Mouse (Mus musculus): ENCODE data around the gene Faf2. TPM values are rescaled to one million over a fixed set of nuclear protein-coding genes. Genes with fewer than 3 reads are reported as not detected.
A peak's percentile ranks its signal among the peaks of the same experiment; 100 is the strongest.
"Not testable (repeated sequence)": the region's sequence is repeated elsewhere in the genome, so short reads cannot be mapped to it uniquely, and the experiment has no call there.

The Faf2 gene
- total RNA-seq, 4 experiments from 2014 or later: 11.6 to 12.1 (median 11.9) TPM

DNA sequence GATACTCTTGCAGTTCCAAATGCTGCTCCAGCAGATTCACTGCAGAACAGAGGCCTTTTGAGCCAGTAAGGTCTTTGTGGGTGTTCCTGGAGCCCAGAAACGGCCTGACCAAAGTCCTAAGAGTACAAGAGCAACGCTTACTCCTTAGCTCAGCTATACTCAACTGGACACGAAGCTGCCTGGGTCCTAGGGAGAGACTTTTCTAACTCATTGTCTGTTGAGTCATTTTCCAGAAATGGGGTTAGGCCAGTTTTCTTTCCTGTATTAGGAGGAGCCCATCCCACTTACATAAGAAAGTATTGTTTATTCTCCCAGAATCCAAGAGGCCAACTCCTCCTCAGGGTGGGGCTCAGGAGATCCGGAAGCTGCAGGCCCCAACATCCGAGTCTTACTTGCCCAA lies 16.2 kb upstream of the Faf2 start:
- no peak for DNase-seq (ENCODE audit: low spot score in 2 of 2)

DNA sequence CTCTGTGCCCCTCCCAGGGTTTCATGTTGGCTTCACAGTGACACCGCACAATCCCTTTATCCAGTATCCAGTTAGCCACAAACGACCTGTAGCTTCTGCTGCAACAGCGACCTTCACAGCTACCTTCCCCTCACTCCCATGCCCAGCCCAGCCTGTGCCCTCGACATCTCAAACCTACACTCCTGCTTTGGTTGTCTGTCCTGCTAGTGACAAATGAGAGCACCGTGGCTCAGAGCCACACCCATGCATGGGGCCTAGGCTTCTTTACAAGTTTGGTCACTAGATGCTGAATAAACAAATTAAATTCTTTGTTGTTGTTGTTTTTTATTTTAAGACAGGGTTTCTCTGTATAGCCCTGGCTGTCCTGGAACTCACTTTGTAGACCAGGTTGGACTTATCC lies 14.4 kb upstream of the Faf2 start:
- no peak for DNase-seq (ENCODE audit: low spot score in 2 of 2)

DNA sequence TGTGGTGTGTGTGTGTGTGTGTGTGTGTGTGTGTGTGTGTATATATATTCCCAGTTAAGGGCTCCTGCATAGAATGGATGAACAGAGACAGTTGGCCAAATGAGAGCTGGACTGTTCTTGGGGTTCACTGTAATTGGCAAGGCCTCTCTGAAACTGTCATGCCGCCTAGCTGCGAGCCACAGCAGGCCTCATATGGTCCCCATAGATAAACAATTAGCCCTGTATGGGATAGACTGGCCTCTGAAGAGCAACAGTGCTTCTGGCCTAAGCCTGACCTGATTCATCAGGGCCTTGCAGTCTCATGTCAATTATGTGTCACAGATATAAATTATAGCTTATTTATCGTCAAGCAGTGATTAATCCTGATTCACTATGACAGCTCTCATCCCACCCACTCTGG lies 13.6 kb upstream of the Faf2 start:
- DNase-seq (ENCODE audit: low spot score in 2 of 2): no peak

DNA sequence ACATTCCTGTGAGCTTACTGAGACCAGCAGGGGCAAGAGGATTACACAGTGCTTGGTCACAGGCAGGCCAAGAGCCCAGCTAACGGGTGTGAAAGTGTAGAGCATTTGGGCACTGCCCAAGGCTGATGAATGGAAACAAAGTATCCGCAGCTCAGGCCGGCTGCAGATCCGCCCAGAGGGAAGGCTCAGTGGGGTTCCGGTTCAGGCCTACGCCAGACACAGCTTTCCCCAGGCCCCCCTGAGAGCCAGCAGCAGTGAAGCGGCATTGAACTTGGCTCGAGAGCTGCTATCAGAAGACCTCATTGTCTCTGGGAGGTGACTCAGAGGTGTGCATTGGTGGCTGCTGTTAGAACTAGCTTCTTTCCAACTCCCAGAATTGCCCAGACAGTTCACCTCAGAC lies 12.9 kb upstream of the Faf2 start:
- DNase-seq (ENCODE audit: low spot score in 2 of 2): peak in 1 of 2 experiments; percentile 26

DNA sequence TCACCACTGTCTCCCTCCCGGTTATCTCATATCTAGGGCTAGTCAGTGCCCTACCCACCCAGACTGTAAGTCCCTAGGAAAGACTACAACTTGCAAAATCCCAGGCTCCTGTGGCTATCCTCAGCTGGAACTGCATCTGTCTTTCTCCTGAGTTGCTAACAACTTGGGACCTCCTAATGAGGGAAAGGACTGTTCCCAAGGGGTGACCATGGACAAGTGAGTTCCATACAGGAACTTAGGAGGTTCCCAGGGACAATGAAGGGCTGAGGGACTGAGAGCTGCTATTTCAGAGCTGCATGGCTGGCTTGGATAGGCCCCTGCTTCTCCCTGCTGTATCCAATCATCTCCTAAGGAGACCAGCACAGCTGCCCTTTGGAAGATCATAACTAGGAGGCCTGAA lies 12.3 kb upstream of the Faf2 start:
- DNase-seq (ENCODE audit: low spot score in 2 of 2): no peak

DNA sequence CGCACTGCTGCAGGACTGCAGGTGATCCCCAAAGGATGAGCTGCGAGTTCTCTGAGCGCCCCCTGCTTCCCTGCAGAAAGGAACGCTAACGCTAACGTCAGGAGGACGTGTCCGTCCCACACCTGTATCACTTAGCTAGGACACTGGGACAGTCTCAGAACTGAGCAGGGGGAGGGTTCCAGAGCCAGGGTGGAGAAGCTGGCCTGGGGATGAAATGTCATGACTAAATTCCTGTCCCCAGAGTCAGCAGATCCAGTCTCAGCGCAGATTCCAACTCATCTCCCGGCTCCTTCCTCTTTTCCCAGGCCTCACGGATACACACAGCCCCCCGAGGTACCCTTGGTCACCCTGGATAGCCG lies 11.0 kb upstream of the Faf2 start:
- DNase-seq (ENCODE audit: low spot score in 2 of 2): peak; percentile 17 to 20

DNA sequence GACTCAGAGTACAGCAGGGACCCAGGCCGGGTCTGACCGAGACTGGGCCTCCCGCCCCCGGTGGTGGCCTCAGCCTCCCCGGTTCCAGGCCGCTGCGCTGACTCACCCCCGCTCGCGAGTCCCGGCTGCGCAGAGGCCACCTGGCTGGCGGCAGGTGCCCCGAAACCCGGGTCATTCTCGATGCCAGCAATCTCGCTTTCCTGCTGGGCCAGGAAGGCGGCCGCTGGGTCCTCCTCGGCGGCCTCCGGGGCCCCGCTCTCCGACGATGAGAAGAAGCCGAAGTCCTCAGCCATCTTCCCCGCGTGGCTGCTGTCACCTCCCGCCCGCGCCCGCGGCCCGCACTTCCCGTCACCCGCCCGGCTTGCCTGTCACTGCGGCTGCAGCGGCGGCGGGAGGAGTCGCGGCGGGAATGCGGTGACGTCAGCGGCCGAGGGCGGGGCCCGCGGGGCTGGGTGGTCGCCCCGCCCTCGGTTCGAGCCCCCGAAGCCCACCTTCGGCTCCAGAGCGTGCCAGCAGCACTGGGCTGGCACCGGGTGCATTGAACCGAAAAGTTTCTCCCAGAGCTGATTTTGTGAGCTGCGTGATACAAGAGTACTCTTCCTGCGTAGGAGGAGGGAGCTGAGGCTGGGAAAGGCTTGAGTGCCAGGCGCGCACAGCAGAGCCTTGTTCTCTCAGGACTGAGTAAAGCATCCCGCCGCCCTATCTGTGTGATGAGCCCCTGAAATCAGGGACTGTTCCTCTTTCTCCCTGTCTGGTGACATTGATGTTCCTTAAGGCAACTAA lies 10.4 kb upstream of the Faf2 start, which contains the start of gene Cltb:
Cltb (minus strand) TSS at position 373 of the 783 bp plus-strand sequence.
- peak; percentile 83 to 84 for DNase-seq (ENCODE audit: low spot score in 2 of 2)

DNA sequence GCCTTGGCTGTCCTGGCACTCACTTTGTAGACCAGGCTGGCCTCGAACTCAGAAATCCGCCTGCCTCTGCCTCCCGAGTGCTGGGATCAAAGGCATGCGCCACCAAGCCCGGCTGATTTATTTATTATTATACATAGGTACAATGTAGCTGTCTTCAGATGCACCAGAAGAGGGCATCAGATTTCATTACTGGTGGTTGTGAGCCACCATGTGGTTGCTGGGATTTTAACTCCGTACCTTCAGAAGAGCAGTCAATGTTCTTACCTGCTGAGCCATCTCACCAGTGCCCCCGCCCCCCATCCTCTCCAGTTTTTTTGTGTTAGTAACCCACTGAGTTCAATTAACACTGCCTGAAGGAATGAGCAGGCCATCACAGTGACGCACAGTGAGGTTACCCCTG lies 8.4 kb upstream of the Faf2 start:
- not testable (repeated sequence) for DNase-seq (ENCODE audit: low spot score in 2 of 2)

DNA sequence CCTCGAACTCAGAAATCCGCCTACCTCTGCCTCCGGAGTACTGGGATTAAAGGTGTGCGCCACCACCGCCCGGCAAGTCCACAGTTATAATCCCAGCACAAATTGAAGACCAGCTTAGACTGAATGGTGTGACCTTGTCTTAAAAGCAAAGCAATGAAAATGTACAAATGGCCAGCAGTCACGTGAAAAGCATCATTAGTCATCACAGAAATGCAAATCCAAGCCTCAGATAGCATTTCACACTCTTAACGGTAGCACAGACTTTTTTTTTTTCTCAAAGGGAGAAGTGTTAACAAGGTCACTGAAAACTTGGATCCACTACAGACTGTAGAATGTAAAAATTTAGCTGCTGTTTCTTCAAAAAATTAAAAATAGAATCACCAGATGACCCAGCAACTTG lies 5.3 kb upstream of the Faf2 start:
- no peak for DNase-seq (ENCODE audit: low spot score in 2 of 2)

DNA sequence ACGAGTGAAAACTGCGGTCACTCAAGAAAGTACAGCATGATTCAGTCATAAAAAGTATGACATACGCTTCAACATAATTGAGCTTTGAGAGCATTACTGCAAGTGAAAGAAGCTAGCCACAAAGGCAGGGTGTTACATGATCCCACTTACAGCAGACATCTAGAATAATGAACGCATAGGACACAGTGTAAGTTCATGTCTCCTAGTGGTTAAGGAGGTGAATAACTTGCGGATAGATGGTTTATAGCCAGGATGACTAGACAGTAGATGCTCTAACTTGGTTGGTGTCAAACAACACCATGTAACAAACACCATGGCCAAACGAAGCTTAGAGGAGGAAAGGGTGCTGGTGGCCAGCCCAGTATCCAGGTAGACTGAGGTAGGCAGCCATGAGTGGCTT lies 4.6 kb upstream of the Faf2 start:
- no peak for DNase-seq (ENCODE audit: low spot score in 2 of 2)

DNA sequence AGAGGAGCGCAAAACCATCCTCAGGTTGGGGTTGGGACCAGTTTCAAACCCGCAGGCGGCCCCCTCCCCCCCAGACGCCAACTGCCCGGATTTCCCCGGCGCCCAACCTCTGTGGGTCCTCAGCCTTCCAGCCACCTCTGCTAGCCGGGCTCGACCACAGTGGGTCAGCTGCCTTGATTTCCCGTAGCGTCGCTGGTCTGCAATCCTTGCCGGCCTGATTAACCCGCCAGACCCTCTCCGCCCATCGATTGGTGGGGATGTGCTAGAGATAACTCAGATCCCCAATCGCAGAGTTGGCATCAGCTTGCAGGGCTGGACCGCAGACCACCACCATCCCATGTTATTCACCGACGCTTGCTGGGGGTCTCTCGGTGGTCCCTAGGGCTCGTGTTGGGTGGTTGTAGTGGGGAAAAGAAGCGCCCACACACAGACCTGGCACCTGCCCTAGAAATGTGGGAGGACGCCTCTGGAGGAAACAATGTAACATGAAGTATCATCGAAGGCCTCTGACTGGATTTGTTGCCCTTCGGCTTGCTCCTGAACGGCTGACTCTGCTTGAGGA lies 457 bp downstream of the Faf2 start:
- DNase-seq (ENCODE audit: low spot score in 2 of 2): no peak

DNA sequence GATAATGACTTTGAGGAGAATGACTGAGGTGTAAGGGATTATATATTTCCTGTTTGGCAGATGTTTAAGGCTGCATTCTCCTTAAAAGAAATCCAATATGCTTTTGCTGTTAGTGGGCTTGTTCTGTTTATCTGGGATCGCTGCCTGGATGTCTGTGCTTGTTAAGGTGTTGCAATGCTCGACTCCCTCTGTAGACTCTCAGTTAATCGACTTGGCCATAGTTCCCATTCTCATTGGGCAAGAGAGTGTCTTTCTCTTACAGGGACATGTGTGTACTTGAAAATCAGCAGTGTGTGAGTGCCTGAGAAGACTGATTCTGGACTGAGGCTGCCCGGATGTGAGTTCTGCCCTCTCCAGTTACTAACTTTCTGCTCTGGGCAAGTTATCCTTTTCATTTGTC lies 7.5 kb downstream of the Faf2 start:
- DNase-seq (ENCODE audit: low spot score in 2 of 2): no peak

DNA sequence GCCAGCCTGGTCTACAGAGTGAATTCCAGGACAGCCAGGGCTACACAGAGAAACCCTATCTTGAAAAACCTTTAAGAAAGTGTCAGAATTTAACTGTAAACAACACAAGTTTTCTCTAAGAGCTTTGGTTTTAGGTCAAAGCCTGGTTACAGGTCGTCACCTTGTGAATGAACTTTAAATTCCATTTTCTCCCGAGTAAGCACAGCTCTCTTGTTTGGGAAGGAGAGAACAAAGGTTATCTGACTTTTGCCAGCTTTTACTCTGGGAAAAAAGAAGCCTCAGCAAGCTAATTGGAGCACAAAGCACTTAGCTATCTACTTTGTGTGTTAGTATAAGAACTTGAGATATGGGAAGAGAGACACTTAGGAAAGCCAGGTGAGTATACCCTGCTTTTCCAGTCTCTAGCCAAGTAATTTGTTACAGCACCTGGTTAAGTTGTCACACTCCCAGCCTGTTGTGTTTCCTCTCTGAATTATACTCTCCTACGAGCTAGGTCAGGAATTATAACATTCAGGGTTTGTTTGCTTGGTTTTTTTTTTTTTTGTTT lies 11.2 kb downstream of the Faf2 start:
- DNase-seq (ENCODE audit: low spot score in 2 of 2): no peak

DNA sequence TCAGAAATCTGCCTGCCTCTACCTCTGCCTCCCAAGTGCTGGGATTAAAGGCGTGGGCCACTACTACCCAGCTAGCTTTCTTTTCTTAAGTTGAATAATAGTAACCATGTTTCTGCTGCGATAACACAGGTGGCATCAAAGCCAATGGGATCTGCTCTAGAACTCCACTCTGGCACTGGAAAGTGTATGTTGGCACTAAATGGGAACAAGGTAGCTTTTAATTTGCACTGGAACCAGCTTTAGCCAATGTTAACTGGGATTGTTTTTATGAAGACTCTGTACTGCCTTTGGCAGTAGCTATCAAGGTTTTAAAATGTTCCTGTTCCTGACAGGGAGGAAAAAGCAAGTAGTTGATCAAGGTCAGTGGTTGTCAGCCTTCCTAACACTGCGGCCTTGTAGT lies 13.4 kb downstream of the Faf2 start:
- DNase-seq (ENCODE audit: low spot score in 2 of 2): no peak

DNA sequence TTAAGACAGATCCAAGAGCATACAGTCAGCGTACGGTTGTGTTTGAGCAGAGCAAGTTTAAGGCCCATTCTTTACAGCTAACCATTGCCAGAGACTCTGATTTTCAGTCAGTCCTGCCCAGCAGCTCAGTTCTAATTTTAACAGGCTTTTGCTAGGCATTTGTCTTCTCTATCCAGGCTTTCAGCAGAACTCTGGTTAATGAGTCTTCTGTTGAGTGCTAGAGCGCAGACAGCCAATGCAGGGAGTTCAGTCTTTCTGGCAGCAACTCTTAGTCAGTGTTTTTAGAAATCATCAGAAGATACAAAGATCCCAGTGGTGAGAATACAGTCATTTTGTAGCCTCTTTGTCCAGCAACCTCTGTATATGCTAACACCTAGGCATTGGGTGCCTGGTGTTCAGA lies 28.9 kb downstream of the Faf2 start:
- no peak for DNase-seq (ENCODE audit: low spot score in 2 of 2)

DNA sequence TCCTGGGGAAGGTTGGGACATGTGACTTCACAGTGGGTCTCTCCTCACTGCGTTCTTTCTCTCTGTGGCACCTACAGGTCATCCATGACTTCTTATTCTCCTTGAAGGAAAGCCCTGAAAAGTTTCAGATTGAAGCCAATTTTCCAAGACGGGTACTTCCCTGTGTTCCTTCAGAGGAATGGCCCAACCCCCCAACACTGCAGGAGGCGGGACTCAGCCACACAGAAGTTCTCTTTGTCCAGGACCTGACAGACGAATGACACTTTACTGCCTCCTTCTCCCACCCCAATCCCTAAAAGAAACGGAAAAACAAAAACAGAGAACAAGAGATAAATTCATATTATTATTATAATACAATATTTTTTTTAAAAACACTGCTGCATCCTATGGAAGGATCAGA lies 39.3 kb downstream of the Faf2 start:
- DNase-seq (ENCODE audit: low spot score in 2 of 2): no peak

DNA sequence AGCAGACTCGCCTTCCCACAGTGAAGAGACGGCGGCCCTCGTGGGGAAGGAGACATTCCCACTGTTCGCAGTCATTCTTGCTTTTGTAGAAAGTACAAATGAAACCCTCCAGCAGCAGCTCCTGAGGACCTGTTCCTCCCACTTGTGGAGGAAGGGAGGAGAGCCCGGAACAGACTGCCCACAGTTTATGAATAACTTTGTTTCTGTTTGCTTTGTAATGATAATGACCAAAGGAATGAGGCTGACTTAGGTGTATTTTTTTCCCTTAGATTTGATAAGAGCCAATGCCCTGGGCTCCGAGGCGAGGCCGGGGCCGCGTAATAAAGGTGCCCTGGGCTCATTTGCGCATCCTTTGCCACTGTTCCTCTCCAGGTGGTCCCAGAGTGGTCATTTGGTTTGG lies 39.8 kb downstream of the Faf2 start:
- DNase-seq (ENCODE audit: low spot score in 2 of 2): no peak

DNA sequence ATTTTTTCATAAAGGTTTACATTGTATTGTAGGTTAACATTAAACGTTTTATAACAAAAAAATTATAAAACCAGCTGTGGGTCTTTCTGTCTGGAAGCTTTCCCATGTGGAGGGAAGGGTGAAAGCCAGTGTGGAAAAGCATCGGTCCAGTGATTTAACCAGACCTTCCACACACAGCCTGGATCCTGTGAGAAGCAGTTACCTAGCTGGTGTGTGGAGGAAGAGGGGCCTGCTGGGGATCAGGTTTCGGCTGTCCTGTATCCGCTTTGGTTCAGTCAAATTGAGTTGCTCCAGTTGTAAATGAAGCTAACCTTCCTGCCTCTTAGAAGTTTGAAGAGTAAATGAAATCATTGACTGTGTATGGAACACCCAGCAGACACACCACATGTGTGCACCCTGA lies 42.4 kb downstream of the Faf2 start:
- no peak for DNase-seq (ENCODE audit: low spot score in 2 of 2)

DNA sequence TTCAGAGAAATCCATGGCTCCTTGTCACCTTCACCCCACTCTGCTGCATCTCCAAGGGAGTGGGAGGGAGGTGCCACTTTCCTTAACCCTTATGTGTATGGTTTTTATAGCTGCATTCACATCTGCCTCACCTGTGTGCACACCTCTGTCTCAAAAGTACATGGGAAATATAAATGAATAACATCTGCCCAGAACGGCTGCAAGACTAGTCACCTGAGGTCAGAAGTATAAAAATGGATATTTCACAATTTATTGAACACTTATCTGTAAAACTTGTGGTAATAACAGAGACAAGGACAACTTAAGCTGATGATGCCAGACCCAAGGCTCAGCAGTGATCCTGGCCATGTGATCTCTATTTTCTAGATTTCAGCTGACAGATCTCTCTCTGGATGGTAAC lies 42.9 kb downstream of the Faf2 start:
- DNase-seq (ENCODE audit: low spot score in 2 of 2): no peak

DNA sequence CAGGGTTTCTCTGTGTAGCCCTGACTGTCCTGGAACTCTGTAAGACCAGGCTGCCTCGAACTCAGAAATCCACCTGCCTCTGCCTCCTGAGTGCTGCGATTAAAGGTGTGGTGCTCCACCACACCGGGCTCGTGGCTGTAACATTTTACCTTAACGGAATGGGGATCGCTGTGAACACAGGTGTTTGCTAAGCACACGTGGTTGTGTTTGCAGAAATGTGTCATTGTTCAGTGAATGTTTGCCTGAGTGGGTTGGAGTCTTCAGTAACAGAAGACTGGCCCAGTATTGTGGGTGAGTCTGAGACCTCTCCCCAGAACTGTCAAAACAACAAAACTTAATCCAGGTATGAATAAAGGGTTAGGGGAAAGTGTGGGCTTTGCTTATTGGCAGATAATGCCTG lies 43.5 kb downstream of the Faf2 start:
- DNase-seq (ENCODE audit: low spot score in 2 of 2): no peak

DNA sequence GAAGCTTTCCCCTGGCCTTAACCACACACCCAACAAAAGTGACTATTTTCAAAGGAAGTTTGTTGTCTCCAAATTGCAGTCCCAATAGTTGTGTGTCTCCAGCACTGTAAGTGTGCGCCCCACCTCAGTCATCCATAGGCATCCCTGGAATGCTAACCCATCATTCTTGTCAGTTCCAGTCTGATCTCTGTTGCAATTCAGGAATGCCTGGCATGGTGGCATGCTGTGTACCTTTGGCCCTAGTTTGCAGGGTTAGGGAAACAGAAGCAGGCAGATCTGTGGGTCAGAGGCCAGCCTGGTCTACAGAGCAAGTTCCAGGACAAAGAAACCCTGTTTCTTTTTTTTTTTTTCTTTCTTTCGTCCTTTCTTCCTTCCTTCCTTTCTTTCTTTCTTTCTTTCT lies 48.9 kb downstream of the Faf2 start:
- DNase-seq (ENCODE audit: low spot score in 2 of 2): no peak

DNA sequence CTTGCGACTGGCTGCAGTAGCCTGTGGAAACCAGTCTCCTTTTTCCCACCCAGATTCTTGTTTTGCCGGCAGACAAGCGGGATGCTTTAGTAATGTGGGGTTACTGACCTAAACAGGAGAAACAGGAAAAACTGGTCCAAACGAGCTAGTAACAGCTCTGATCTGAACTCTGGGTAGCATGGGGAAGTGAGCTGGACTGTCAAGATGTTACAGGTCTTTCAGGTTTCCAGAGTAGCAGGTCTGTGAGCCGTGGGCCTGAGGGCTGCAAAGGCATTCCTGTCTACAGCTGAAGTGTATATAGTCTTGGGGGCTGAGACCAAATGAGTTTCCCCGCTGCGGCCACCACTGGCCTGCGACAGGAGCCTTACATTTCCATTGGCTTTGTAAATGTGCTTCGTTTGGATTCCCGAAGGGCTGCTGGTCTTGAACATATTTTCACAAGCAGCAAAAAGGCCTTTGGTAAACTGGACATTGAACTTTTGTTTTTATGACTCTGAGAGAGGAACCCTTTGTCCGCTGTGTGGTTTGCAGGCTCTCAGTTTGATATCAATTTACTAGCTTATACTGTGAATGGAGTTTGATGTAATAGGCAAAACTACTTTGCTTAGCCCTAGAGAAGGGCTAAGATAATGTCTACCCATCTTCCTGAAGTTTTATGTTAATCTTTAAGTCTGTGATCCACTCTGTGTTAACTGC lies 54.5 kb downstream of the Faf2 start:
- no peak for DNase-seq (ENCODE audit: low spot score in 2 of 2)

DNA sequence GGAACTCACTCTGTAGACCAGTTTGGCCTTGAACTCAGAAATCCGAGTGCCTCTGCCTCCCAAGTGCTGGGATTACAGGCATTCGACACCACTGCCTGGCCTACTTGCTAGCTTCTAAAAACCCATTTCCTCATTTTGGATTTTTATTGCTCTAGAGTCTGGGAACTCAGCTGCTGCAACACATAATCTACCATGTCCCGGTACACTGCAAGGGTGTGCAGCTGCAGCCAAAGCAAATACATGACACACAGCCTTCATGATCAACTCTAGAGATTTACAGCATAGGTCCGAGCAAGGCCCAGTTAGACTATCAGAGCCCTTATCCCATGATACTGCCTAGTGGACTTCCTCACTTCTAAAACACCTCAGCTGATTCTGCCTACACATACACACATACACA lies 56.7 kb downstream of the Faf2 start:
- DNase-seq (ENCODE audit: low spot score in 2 of 2): no peak
